Mouse (Mus musculus) liver, embryonic 14.5 days (tissue): ENCODE data around the gene Il18bp.

Experiments used
- CTCF ChIP-seq: IDR thresholded peaks from 2 replicates; pipeline ENCODE4 v1.5.1; 2016; ENCODE audit warnings: antibody characterized with exemption, low read depth, control low read depth
- EP300 ChIP-seq: IDR thresholded peaks from 2 replicates; pipeline ENCODE4 v1.6.1; 2016; ENCODE audit warnings: antibody characterized with exemption, low read depth

DNA sequence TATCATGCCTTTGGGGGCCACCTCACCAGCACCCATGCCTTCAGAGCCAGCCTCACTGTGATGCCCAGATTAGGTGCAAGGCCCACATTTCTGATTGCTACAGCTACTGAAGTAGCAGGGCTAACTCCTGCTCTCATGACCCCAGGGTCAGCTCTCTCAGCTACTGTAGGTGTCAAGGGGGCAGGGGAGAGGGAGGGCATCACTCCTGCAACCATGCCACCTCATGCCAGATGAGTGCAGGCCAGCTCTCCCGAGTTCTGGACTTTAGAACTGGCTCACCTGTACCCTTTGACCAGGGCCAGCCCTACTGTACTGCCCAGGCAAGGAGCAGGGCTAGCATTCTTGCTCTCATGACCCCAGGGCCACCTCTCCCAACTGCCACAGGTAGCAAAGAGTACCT, 35.8 kb downstream of the Il18bp start:
- TF ChIP-seq CTCF: no peak
- TF ChIP-seq EP300: no peak
